22 mouse cellular contexts compared by ENCODE assay signal in the genomic region with DNA sequence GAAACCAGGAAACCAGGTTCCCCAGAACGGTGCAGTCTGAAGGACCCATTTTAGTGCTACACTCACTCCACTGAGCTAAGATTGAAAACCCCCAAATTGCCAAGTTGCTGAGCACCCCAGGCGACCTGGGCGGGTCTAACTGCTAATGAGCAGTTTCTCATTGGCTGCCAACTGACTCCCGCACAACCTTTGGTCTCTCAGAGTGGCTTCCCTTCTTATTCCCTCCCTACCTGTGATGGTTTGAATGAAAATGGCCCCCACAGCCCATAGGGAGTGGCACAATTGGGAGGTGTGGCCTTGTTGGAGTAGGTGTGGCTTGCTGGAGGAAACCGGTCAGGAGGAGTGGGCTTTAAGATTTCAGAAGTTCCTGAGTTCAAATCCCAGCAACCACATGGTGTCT. TPM values are rescaled to one million over a fixed set of nuclear protein-coding genes. Genes with fewer than 3 reads are reported as not detected.
A peak's percentile ranks its signal among the peaks of the same experiment; 100 is the strongest.
DNase-seq lines count a peak whose midpoint lies in the region; ATAC-seq and TF ChIP-seq lines count a peak whose summit lies in the region.
"Had no signal": no experiment of that assay in that cellular context is flagged by ENCODE, and none has a peak within 500 bp of the region (broad histone marks: within the 10 kb centered on the region; RNA-seq: fewer than 3 reads in every experiment).

No protein-coding gene starts in this region.

- no peaks in the 10 kb centered on the region for H3K27me3 ChIP-seq in heart, embryonic 13.5 days (replicated peaks)
- H3K27me3 ChIP-seq in intestine, postnatal 0 days (replicated peaks; ENCODE audit: control insufficient read depth, insufficient read depth, low read length) = no peaks in the 10 kb centered on the region
- H3K27me3 ChIP-seq in forebrain, embryonic 11.5 days (ENCODE audit: control insufficient read depth, insufficient read depth, low read length) = no peaks in the 10 kb centered on the region
- no peaks in the 10 kb centered on the region for H3K27me3 ChIP-seq in midbrain, embryonic 13.5 days
- H3K27me3 ChIP-seq: CH12.LX; forebrain, embryonic 13.5 days; limb, embryonic 13.5 days; liver, embryonic 13.5 days; Patski; stomach, embryonic 15.5 days had no signal

- intact Hi-C loops in heart, postnatal 36 days (cut with DNase I) = no loop called here

- peak overlapping the region; percentile 61 for H3K27ac ChIP-seq in heart, embryonic 13.5 days (replicated peaks)
- H3K27ac ChIP-seq in intestine, postnatal 0 days (ENCODE audit: low read depth, low read length) = no peak overlapping the region
- no peak overlapping the region for H3K27ac ChIP-seq in forebrain, embryonic 11.5 days (ENCODE audit: low read depth, low read length)
- no peak overlapping the region for H3K27ac ChIP-seq in midbrain, embryonic 13.5 days
- H3K27ac ChIP-seq: forebrain, embryonic 13.5 days; limb, embryonic 13.5 days; liver, embryonic 13.5 days; stomach, embryonic 15.5 days had no signal

- peaks cover 21% of the 10 kb centered on the region for H3K4me1 ChIP-seq in heart, embryonic 13.5 days
- 0 out of 2 replicates have a peak, but pooled peaks cover 4% of the 10 kb centered on the region for H3K4me1 ChIP-seq in intestine, postnatal 0 days (replicated peaks; ENCODE audit: control insufficient read depth, insufficient read depth, low read length)
- H3K4me1 ChIP-seq in forebrain, embryonic 11.5 days (replicated peaks; ENCODE audit: control insufficient read depth, insufficient read depth, low read length) = peaks cover 2% of the 10 kb centered on the region; the same call in 1 of the 2 replicates
- H3K4me1 ChIP-seq in midbrain, embryonic 13.5 days (replicated peaks) = peaks cover 48% of the 10 kb centered on the region
- H3K4me1 ChIP-seq: liver, embryonic 13.5 days; stomach, embryonic 15.5 days had no signal

- DNase-seq in cerebellum, adult 9-11 months = peak; percentile 46
- DNase-seq in heart, postnatal 36 days = no peak
- peak; percentile 3 for DNase-seq in NIH3T3 (ENCODE audit: low read depth)
- no peak for DNase-seq in forebrain, embryonic 11.5 days (ENCODE audit: low spot score)
- DNase-seq: adrenal gland, postnatal 36 days; embryo, embryonic 11 days; gastrocnemius, postnatal 10 days; kidney, postnatal 4 days; liver, embryonic 13.5 days; lung, embryonic 14.5 days; lung, postnatal 36 days; right cerebral cortex, postnatal 14 days had no signal

- no peak overlapping the region for H3K4me3 ChIP-seq in heart, embryonic 13.5 days
- no peak overlapping the region for H3K4me3 ChIP-seq in intestine, postnatal 0 days (ENCODE audit: low read depth, low read length)
- no peak overlapping the region for H3K4me3 ChIP-seq in forebrain, embryonic 11.5 days (ENCODE audit: low read depth, low read length)
- no peak overlapping the region for H3K4me3 ChIP-seq in midbrain, embryonic 13.5 days (replicated peaks)
- H3K4me3 ChIP-seq: forebrain, embryonic 13.5 days; limb, embryonic 13.5 days; liver, embryonic 13.5 days; stomach, embryonic 15.5 days had no signal

- ATAC-seq in cerebellum, adult (ENCODE audit: insufficient number of reproducible peaks, low FRiP score, low TSS enrichment) = no peak
- no peak for ATAC-seq in heart, embryonic 13.5 days (ENCODE audit: extremely low read depth, insufficient number of reproducible peaks, low FRiP score, low TSS enrichment)
- ATAC-seq in intestine, postnatal 0 days = peak; percentile 38
- no peak for ATAC-seq in forebrain, embryonic 11.5 days (replicated peaks; ENCODE audit: low FRiP score)
- no peak for ATAC-seq in midbrain, embryonic 13.5 days
- ATAC-seq: forebrain, embryonic 13.5 days; inflammation-experienced regulatory T-cells, adult 6 months; Patski had no signal

- WGBS in heart, embryonic 13.5 days = 65% methylated on average over 5 of the region's 5 CpGs
- WGBS in intestine, postnatal 0 days = 63% methylated on average over 5 of the region's 5 CpGs
- WGBS in forebrain, embryonic 11.5 days = 55% methylated on average over 5 of the region's 5 CpGs
- WGBS in midbrain, embryonic 13.5 days = 64% methylated on average over 5 of the region's 5 CpGs

- no peak overlapping the region for H3K4me2 ChIP-seq in heart, embryonic 13.5 days
- H3K4me2 ChIP-seq in intestine, postnatal 0 days (replicated peaks; ENCODE audit: low read depth) = no peak overlapping the region
- H3K4me2 ChIP-seq in forebrain, embryonic 11.5 days (ENCODE audit: low read depth, low read length, severe bottlenecking) = no peak overlapping the region
- H3K4me2 ChIP-seq in midbrain, embryonic 13.5 days (replicated peaks) = no peak overlapping the region
- H3K4me2 ChIP-seq: forebrain, embryonic 13.5 days; limb, embryonic 13.5 days; liver, embryonic 13.5 days; lung, embryonic 14.5 days; stomach, embryonic 15.5 days had no signal

- H3K36me3 ChIP-seq in heart, embryonic 13.5 days = peaks cover 14% of the 10 kb centered on the region
- peaks cover 12% of the 10 kb centered on the region for H3K36me3 ChIP-seq in intestine, postnatal 0 days (ENCODE audit: control insufficient read depth, insufficient read depth)
- no peaks in the 10 kb centered on the region; the same call in 1 of the 2 replicates for H3K36me3 ChIP-seq in forebrain, embryonic 11.5 days (ENCODE audit: control insufficient read depth, insufficient read depth, low read length)
- H3K36me3 ChIP-seq in midbrain, embryonic 13.5 days = peaks cover 6% of the 10 kb centered on the region
- H3K36me3 ChIP-seq: limb, embryonic 13.5 days; liver, embryonic 13.5 days; stomach, embryonic 15.5 days had no signal

- no peak for TF ChIP-seq CTCF in intestine, postnatal 0 days (IDR thresholded peaks at IDR 0.05; ENCODE audit: low read depth)

- no peaks in the 10 kb centered on the region for H3K9me3 ChIP-seq in heart, embryonic 13.5 days
- no peaks in the 10 kb centered on the region for H3K9me3 ChIP-seq in intestine, postnatal 0 days (ENCODE audit: control insufficient read depth)
- no peaks in the 10 kb centered on the region for H3K9me3 ChIP-seq in forebrain, embryonic 11.5 days (ENCODE audit: control insufficient read depth, low read length)
- H3K9me3 ChIP-seq in midbrain, embryonic 13.5 days = no peaks in the 10 kb centered on the region
- H3K9me3 ChIP-seq: forebrain, embryonic 13.5 days; limb, embryonic 13.5 days; liver, embryonic 13.5 days; stomach, embryonic 15.5 days had no signal

- no peak overlapping the region for H3K9ac ChIP-seq in heart, embryonic 13.5 days
- no peak overlapping the region for H3K9ac ChIP-seq in intestine, postnatal 0 days (ENCODE audit: low read depth, low read length)
- H3K9ac ChIP-seq in forebrain, embryonic 11.5 days (ENCODE audit: low read length) = no peak overlapping the region
- H3K9ac ChIP-seq in midbrain, embryonic 13.5 days (replicated peaks) = no peak overlapping the region
- H3K9ac ChIP-seq: forebrain, embryonic 13.5 days; limb, embryonic 13.5 days; liver, embryonic 13.5 days; lung, embryonic 14.5 days; stomach, embryonic 15.5 days had no signal

RNA-seq across cellular contexts. Expression of a gene that starts 58.9 kb away (rescaled TPM):
- polyA plus RNA-seq in heart, embryonic 13.5 days (2015; fragmentation: Nextera tagmentation; extraction: Ambion mirVana) = 29.5 and 33.3 TPM in 2 replicates
- total RNA-seq in heart, postnatal 36 days (2021) = 10 to 100 TPM; 14.5 to 21.3 TPM
- polyA plus RNA-seq in intestine, postnatal 0 days (2015; fragmentation: Nextera tagmentation; extraction: Ambion mirVana) = 22.7 and 24.1 TPM in 2 replicates
- 34.0 and 39.0 TPM in 2 replicates for polyA plus RNA-seq in forebrain, embryonic 11.5 days (2014; fragmentation: Nextera tagmentation; extraction: Ambion mirVana)
- 63.6 and 70.7 TPM in 2 replicates for polyA plus RNA-seq in midbrain, embryonic 13.5 days (2015; fragmentation: Nextera tagmentation; extraction: Ambion mirVana)

Comparison
In these comparisons a context has a peak if more than half of its experiments do, and no peak if none do; other contexts are left out.
1. DNase-seq: peak in cerebellum, adult 9-11 months (single experiment) and NIH3T3 (single experiment); none in heart, postnatal 36 days (0 of 2) and forebrain, embryonic 11.5 days (single experiment).